Mouse (Mus musculus) gastrocnemius, adult 8-10 months (tissue): Measurements from ENCODE around the gene Safb. TPM values are rescaled to one million over a fixed set of nuclear protein-coding genes. Genes with fewer than 3 reads are reported as not detected.

Experiments used
- DNase-seq, 2 experiments: peaks; one replicate each; pipeline ENCODE4 v3.0.0; 2022; ENCODE audit warnings: low spot score in 2 of 2
- total RNA-seq, 4 experiments: library from RNA; stranded (reverse); gene quantifications; 2 replicates each; pipeline ENCODE4 v1.2.4; 2022

Gene Safb
- total RNA-seq, 4 experiments from 2014 or later: 29.6 to 46.7 (median 37.6) TPM

GRCm38 (mm10) chr17:56643237-56643636, 58.6 kb downstream of the Safb start:
- no peak for DNase-seq

GRCm38 (mm10) chr17:56647546-56647945, 62.9 kb downstream of the Safb start:
- no peak for DNase-seq

- DNase-seq: no peak
These were observed 67.2 kb downstream of the Safb start for GRCm38 (mm10) chr17:56651801-56652200.

GRCm38 (mm10) chr17:56654771-56655170, 70.1 kb downstream of the Safb start:
- DNase-seq: no peak

GRCm38 (mm10) chr17:56655311-56655710, 70.7 kb downstream of the Safb start:
- no peak for DNase-seq

Other genes with a start within 250 kb of the Safb start
- gene Ptprs, start 108.3 kb upstream of the Safb start, total RNA-seq: 10 to 100 TPM; 25.5 to 38.3 (median 30.6) TPM
- gene Znrf4, start 72.4 kb upstream of the Safb start, total RNA-seq: not detected
- gene Gm20219, start 30.4 kb upstream of the Safb start, total RNA-seq: under 1 TPM; 0.31 to 0.83 (median 0.40) TPM
- gene Safb2, start 240 bp upstream of the Safb start, total RNA-seq: 10 to 100 TPM; 19.7 to 30.7 (median 25.9) TPM
- 100 to 1,000 TPM; 119 to 142 (median 131) TPM for gene 2410015M20Rik, start 24.9 kb downstream of the Safb start, total RNA-seq
- gene Rpl36, start 28.6 kb downstream of the Safb start, total RNA-seq: 100 to 1,000 TPM; 576 to 726 (median 610) TPM
- 10 to 100 TPM; 63.0 to 69.4 (median 67.5) TPM for gene Lonp1, start 42.1 kb downstream of the Safb start, total RNA-seq
- not detected for gene Catsperd, start 43.3 kb downstream of the Safb start, total RNA-seq
- 10 to 100 TPM; 36.5 to 40.7 (median 39.7) TPM for gene Ranbp3, start 88.5 kb downstream of the Safb start, total RNA-seq
- 100 to 1,000 TPM; 325 to 413 (median 358) TPM for gene Ndufa11, start 132.9 kb downstream of the Safb start, total RNA-seq
- 1 to 10 TPM; 1.8 to 3.1 (median 2.4) TPM for gene Vmac, start 133.2 kb downstream of the Safb start, total RNA-seq
- gene Nrtn, start 172.7 kb downstream of the Safb start, total RNA-seq: 1 to 10 TPM; 1.9 to 5.0 (median 3.5) TPM
- 10 to 100 TPM; 12.6 to 17.4 (median 15.4) TPM for gene Dus3l, start 179.9 kb downstream of the Safb start, total RNA-seq
- gene Prr22, start 185.4 kb downstream of the Safb start, total RNA-seq: under 1 TPM in 1 of 4 experiments, not detected in 3; 0.12 TPM
- gene Rfx2, start 246.2 kb downstream of the Safb start, total RNA-seq: 1 to 10 TPM; 1.8 to 3.6 (median 2.5) TPM